Mouse (Mus musculus) induced T-regulatory cell, adult 2 months (primary cell): ENCODE measurements at regions not wholly inside any gene's neighbourhood (a gene's known extent, or its start where the extent isn't known, plus 50 kb on each side); places are given as distances from the start of the nearest gene placed in this dataset.

Experiments used
- DNase-seq: peaks from one replicate; pipeline ENCODE4 v3.0.0-alpha.2; 2012; ENCODE audit warnings: low read depth

DNA sequence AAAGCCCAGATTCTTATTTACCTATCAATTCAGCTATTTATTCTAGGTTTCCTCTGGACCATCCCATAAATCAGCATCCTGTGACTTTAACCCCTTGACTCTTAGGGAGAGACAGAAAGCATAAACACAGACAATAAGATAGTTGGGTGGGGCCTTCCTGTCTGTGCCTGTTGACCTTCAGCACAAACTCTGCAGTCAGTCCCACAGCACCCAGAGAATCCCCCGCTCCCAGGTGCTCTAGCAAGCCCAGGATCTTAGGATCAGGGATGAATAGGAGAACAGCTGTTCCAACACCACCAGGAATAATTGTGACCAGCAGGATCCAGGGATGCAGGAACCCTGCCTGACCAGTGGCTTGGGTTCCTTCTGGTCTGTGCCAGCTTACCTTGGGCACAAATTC is 107.8 kb downstream of the Basp1 start:
- DNase-seq, result no peak

- DNase-seq, result no peak
Observed at GRCm38 (mm10) chr15:25303379-25303778, 110.2 kb downstream of the Basp1 start.

GRCm38 (mm10) chr15:25302671-25303294 is 110.8 kb downstream of the Basp1 start:
- no peak for DNase-seq

GRCm38 (mm10) chr15:25301810-25302209 is 111.8 kb downstream of the Basp1 start:
- DNase-seq, result no peak

GRCm38 (mm10) chr15:25297278-25297677 is 116.3 kb downstream of the Basp1 start:
- DNase-seq, result no peak

DNA sequence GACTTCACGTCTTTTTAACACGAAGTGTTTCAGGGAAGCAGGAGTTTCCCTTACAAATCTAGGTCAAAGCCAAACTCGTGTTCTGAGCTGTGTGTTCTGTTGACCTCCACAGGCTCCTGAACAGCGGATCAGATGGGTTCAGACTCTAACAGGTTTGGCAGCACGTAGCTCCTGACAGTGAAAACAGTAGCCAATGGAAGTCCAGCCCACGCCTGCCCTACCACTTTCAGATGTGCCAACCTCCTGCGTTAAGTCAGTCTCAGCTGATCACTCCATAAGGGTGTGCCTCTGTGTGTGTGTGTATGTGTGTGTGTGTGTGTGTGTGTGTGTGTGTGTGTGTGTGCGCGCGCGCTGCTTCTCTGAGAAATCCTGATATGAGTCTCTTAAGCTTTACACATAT is 116.8 kb downstream of the Basp1 start:
- DNase-seq, result no peak

DNA sequence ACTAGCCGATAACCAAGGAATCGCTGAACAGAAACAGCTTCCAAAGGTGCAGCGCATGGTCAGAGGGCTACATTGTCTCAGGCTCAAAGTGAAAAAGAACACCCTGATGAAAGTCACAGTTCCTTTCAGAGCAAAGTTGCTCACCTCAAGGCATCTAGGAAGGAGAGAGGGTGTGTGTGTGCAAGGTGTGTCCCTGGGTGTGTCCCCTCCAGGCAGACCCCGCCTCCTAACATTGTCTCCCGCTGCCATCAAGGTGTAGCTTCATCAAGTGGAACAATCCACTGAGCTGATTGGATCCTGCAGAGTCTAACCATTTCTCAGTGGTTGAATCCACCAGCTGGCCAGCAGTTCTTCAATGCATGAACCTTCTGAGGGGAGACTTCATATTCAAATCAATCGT is 117.8 kb downstream of the Basp1 start:
- DNase-seq, result no peak

- DNase-seq, result no peak
Observed at GRCm38 (mm10) chr15:25291231-25291691, 122.3 kb downstream of the Basp1 start.

GRCm38 (mm10) chr15:25287850-25288249 is 125.7 kb downstream of the Basp1 start:
- no peak for DNase-seq

DNA sequence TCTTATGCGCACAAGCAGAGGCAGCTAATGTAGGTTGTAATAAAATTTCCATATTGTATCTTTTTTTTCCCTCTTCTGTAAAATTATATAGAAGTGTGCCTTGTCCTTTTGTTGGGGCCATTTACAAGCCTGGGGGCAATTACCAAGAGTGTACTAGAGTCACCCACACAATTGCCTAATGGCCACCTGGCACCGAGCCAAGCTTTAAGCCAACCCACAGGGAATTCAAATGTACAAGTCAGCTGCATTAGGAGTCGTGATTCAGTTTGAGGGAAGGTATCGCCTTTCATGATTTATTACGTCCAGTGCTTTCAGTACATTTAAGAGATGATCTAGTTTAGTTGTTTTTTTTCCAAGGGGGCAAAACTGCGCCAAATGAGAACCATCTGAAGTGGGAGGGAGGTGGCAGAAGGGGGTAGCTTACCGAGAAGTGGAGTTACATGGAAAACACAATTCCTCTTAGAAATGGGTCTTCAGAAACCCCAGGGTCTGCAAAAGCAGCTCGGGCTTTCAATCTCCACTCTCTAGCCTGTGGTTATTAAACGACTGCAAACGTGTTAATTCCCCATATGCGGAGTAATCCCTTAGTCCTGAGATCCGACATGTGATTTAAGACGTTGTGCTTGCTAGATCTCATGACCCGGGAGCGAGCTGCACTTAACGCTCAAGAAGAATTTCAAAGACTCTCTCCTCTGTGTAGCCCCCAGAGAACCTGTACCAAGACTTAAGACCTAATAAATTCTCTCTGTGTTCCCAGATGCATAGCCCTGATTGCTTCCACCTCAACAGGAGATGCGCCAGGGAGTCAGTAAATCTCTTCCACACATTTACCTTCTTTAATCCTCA is 129.0 kb downstream of the Basp1 start:
- DNase-seq, result no peak

GRCm38 (mm10) chr15:25283713-25284112 is 129.9 kb downstream of the Basp1 start:
- no peak for DNase-seq

DNA sequence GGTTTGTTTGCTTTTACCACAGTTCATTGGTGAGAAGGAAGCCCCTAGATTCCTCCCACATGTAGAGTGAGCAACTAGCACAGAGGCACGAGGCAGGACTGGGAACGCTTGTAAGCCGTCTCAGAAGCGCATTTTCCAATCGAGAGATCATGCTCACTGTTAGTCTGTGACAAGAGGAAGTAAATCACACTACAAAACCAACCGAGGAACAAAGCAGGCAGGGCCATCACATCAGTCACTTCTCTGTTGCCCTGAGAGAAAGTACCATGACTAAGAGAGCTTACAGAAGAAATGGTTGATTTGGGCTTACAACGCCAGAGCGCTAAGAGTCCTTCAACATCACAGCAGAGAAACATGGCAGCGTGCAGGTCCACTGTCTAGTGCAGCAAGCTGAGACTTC is 131.2 kb downstream of the Basp1 start:
- DNase-seq, result no peak

GRCm38 (mm10) chr15:25281942-25282341 is 131.6 kb downstream of the Basp1 start:
- no peak for DNase-seq

DNA sequence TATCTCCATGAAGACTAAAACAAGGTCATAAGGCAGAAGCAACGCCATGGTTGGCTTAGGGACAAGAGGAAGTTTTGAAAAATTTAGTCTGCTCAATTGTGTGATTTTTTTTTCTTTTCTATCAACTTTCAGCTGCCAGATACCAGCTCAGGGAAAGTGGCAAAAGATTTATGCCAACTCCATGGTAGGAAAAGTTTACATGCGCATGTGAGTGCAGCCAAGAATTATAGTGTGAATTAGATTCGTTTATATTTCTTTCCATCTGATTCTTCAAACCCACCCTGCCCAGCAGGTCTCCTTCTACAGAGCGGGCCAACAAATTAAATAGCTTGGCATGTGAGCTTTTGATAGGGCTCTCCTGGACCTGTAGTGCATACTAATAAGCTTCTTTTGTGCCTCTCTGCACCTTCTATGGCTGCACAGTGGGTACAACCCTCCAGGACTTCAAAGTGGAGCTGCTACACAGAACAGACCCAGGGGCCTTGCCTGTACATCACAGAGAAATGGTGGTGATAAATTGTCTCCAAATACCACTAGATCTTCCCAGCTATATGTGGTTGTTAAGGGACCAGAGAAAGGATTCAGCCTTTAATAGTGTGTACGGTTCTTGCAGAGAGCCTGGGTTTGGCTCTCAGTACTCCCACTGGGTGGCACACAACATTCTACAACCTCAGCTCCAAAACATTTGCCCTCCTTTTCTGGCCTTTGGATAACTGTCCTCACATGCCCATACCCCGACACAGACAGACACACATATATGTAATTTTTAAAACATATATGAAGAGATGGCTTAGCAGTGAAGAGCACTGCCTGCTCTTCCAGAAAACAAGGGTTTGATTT is 135.0 kb downstream of the Basp1 start:
- no peak for DNase-seq

- DNase-seq, result no peak
Observed at GRCm38 (mm10) chr15:25276227-25276626, 137.3 kb downstream of the Basp1 start.

DNA sequence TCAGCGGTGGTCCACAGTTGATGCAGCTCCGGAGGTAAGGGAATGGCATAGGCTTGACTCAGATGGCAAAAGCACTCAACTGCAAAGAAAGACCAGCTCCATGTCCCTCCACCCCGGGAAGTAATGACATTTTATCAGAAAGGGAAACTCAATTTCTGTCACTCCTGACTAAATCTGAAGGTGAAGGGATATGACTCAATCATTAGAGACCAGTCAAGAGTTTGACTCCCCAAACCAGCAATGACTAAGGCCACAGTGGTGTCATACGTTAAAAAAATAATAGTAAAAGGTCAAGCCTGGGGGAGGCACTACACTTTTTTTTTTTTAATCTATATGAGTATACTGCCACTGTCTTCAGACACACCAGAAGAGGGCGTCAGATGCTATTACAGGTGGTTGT is 141.7 kb downstream of the Basp1 start:
- no peak for DNase-seq

DNA sequence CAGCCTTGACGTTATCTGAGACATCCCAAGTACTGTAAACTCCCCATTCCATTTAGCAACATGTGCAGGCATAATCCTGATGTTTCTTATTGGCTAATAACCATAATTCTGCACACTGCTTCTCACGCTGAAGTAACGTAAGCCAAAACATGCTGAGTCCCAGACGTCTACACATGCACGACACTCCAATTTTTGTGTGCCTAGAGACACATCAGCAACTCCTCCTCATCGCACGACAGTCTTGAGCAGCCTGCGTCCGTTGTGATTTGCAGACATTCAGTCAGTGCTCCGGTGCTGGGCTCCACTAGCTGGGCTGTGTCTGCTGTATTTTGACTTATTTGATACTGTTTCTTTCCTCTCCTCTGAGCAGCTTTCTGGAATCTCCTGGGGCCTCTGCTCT is 143.2 kb downstream of the Basp1 start:
- DNase-seq, result no peak

GRCm38 (mm10) chr15:25269345-25269996 is 144.1 kb downstream of the Basp1 start:
- DNase-seq, result peak; percentile 75

- peak; percentile 9 for DNase-seq
Observed at GRCm38 (mm10) chr15:25268436-25268835, 145.1 kb downstream of the Basp1 start.

DNA sequence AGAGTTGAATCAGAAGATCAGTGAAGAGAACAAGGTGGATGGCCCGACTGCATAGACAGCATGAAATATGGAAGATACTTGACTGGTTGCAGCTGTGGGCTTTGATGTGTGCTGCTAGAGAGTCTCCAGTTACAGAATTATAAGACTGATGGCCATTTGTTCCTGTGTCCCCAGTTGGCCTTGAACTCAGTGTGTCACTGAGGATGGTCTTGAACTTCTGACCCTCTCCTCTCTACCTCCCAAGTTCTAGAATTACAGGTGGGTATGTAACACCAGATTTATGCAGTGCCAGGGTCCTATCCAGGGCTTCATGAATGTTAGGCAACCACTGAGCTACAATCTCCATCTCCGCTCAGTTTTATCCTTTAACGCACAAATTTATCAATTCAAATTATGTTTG is 146.1 kb downstream of the Basp1 start:
- no peak for DNase-seq

GRCm38 (mm10) chr15:25252648-25253567 is 160.7 kb downstream of the Basp1 start:
- DNase-seq, result no peak
